ENCODE assay signal across 12 mouse cellular contexts in genomic region chr11:100833466-100833865, GRCm38 (mm10). TPM values are rescaled to one million over a fixed set of nuclear protein-coding genes. Genes with fewer than 3 reads are reported as not detected.
A peak's percentile ranks its signal among the peaks of the same experiment; 100 is the strongest.
DNase-seq lines count a peak whose midpoint lies in the region; ATAC-seq and TF ChIP-seq lines count a peak whose summit lies in the region.
"Had no signal": no experiment of that assay in that cellular context is flagged by ENCODE, and none has a peak within 500 bp of the region (broad histone marks: within the 10 kb centered on the region; RNA-seq: fewer than 3 reads in every experiment).

No protein-coding gene starts in this region.

- H3K9me3 ChIP-seq in heart, postnatal 0 days (replicated peaks; ENCODE audit: control insufficient read depth, low read length) = no peaks in the 10 kb centered on the region
- no peaks in the 10 kb centered on the region for H3K9me3 ChIP-seq in hindbrain, embryonic 16.5 days (ENCODE audit: control insufficient read depth, low read length)

- H3K36me3 ChIP-seq in heart, postnatal 0 days (replicated peaks; ENCODE audit: control insufficient read depth, insufficient read depth, low read length) = no peaks in the 10 kb centered on the region
- no peaks in the 10 kb centered on the region; the same call in 1 of the 2 replicates for H3K36me3 ChIP-seq in spleen, adult 2 months (ENCODE audit: control insufficient read depth, insufficient read depth, low read length)
- H3K36me3 ChIP-seq in splenic B cell, adult 2 months (ENCODE audit: control insufficient read depth, insufficient read depth, low read length, poor library complexity, severe bottlenecking) = no peaks in the 10 kb centered on the region
- H3K36me3 ChIP-seq in hindbrain, embryonic 16.5 days (ENCODE audit: control insufficient read depth, insufficient read depth, low read length) = no peaks in the 10 kb centered on the region

- no peak overlapping the region for H3K27ac ChIP-seq in heart, postnatal 0 days (ENCODE audit: low read depth)
- no peak overlapping the region for H3K27ac ChIP-seq in spleen, adult 2 months (ENCODE audit: insufficient read depth, low read length)
- no peak overlapping the region for H3K27ac ChIP-seq in embryonic fibroblast, embryonic 13.5 days (ENCODE audit: insufficient read depth, low read length)
- no peak overlapping the region for H3K27ac ChIP-seq in hindbrain, embryonic 16.5 days (ENCODE audit: low read depth, low read length)
- H3K27ac ChIP-seq: liver, embryonic 13.5 days had no signal

- H3K4me1 ChIP-seq in heart, postnatal 0 days (ENCODE audit: control insufficient read depth, insufficient read depth) = peaks cover 27% of the 10 kb centered on the region
- no peaks in the 10 kb centered on the region for H3K4me1 ChIP-seq in spleen, adult 2 months (ENCODE audit: control insufficient read depth, insufficient read depth, insufficient read length)
- no peaks in the 10 kb centered on the region for H3K4me1 ChIP-seq in embryonic fibroblast, embryonic 13.5 days (ENCODE audit: control insufficient read depth, insufficient read depth, low read length)
- H3K4me1 ChIP-seq in hindbrain, embryonic 16.5 days (ENCODE audit: control insufficient read depth, insufficient read depth, low read depth, low read length) = peaks cover 4% of the 10 kb centered on the region

- no peak for TF ChIP-seq EP300 in heart, postnatal 0 days (IDR thresholded peaks at IDR 0.05; ENCODE audit: low read depth)

- TF ChIP-seq CTCF in heart, postnatal 0 days (IDR thresholded peaks at IDR 0.05; ENCODE audit: low read depth) = peak; percentile 41
- peak; percentile 18; the same call in 1 of the 2 replicates for TF ChIP-seq CTCF in spleen, adult 2 months (IDR thresholded peaks at IDR 0.05; ENCODE audit: extremely low read depth, insufficient read depth, insufficient read length, insufficient replicate concordance)
- peak; percentile 56; the same call in 1 of the 2 replicates for TF ChIP-seq CTCF in embryonic fibroblast, embryonic 13.5 days (IDR thresholded peaks at IDR 0.05; ENCODE audit: borderline replicate concordance, insufficient read depth, low read length)

- TF ChIP-seq POLR2A in spleen, adult 2 months (IDR thresholded peaks at IDR 0.05; ENCODE audit: low read depth, low read length) = no peak
- no peak for TF ChIP-seq POLR2A in embryonic fibroblast, embryonic 13.5 days (IDR thresholded peaks at IDR 0.05; ENCODE audit: low read depth, low read length)

- intact Hi-C loops in heart, postnatal 14 days (cut with DNase I) = no loop called here

- no peak overlapping the region for H3K9ac ChIP-seq in heart, postnatal 0 days (replicated peaks; ENCODE audit: low read depth, low read length)
- no peak overlapping the region for H3K9ac ChIP-seq in hindbrain, embryonic 16.5 days (ENCODE audit: low read depth, low read length)
- H3K9ac ChIP-seq: liver, embryonic 13.5 days had no signal

- no peak for DNase-seq in heart, postnatal 0 days (ENCODE audit: low spot score)
- DNase-seq in heart, postnatal 14 days = no peak
- DNase-seq in spleen, adult 2 months (ENCODE audit: low read depth in 1 of 2, low spot score in 2 of 2) = no peak
- DNase-seq in spleen, adult 18-20 months = no peak
- DNase-seq in splenic B cell, adult 2 months (ENCODE audit: low read depth, low spot score) = peak; percentile 31
- no peak for DNase-seq in heart, adult 11 months
- DNase-seq: liver, embryonic 13.5 days; retina, postnatal 1 day; thymus, postnatal 4 days had no signal

- ATAC-seq in heart, postnatal 0 days (ENCODE audit: insufficient read depth, low read depth) = no peak
- ATAC-seq in hindbrain, embryonic 16.5 days = no peak
- ATAC-seq: forebrain, embryonic 16.5 days had no signal

- WGBS in heart, postnatal 0 days = 69% methylated on average over 7 of the region's 7 CpGs
- 67% methylated on average over 7 of the region's 7 CpGs for WGBS in spleen, adult 2 months
- 76% methylated on average over 7 of the region's 7 CpGs for WGBS in hindbrain, embryonic 16.5 days

- H3K27me3 ChIP-seq in heart, postnatal 0 days (ENCODE audit: control insufficient read depth, insufficient read depth, low read length) = no peaks in the 10 kb centered on the region
- H3K27me3 ChIP-seq in spleen, adult 2 months (ENCODE audit: control insufficient read depth, insufficient read depth, low read length) = no peaks in the 10 kb centered on the region
- H3K27me3 ChIP-seq in splenic B cell, adult 2 months (ENCODE audit: control insufficient read depth, insufficient read depth, low read length, poor library complexity, severe bottlenecking) = no peaks in the 10 kb centered on the region
- no peaks in the 10 kb centered on the region for H3K27me3 ChIP-seq in hindbrain, embryonic 16.5 days (replicated peaks; ENCODE audit: control insufficient read depth, insufficient read depth, low read length)
- H3K27me3 ChIP-seq: liver, embryonic 13.5 days had no signal

- H3K4me3 ChIP-seq in heart, postnatal 0 days (ENCODE audit: low read depth, low read length) = no peak overlapping the region
- no peak overlapping the region for H3K4me3 ChIP-seq in spleen, adult 2 months (ENCODE audit: extremely low read depth, insufficient read depth, insufficient read length)
- no peak overlapping the region for H3K4me3 ChIP-seq in embryonic fibroblast, embryonic 13.5 days (ENCODE audit: insufficient read depth, low read length)
- no peak overlapping the region for H3K4me3 ChIP-seq in hindbrain, embryonic 16.5 days (ENCODE audit: low read length)
- H3K4me3 ChIP-seq: liver, embryonic 13.5 days had no signal

- H3K4me2 ChIP-seq in heart, postnatal 0 days (ENCODE audit: low read depth, low read length) = no peak overlapping the region
- H3K4me2 ChIP-seq in hindbrain, embryonic 16.5 days (ENCODE audit: low read length) = no peak overlapping the region
- H3K4me2 ChIP-seq: liver, embryonic 13.5 days had no signal

RNA-seq across cellular contexts. Expression of gene Stat5b, which starts 17.1 kb away (rescaled TPM):
- 29.2 and 48.2 TPM in 2 replicates for total RNA-seq in heart, postnatal 0 days (2014; rRNA removed; ENCODE audit: low replicate concordance)
- 22.5 and 23.3 TPM in 2 replicates for polyA plus RNA-seq in heart, postnatal 0 days (2015; fragmentation: Nextera tagmentation; extraction: Ambion mirVana)
- total RNA-seq in heart, postnatal 14 days (2021) = 10 to 100 TPM; 62.4 to 66.5 TPM
- 33.2 and 45.2 TPM in 2 replicates for polyA plus RNA-seq in spleen, adult 2 months (2012; rRNA removed)
- 13.3 and 13.7 TPM in 2 replicates for polyA plus RNA-seq in embryonic fibroblast, embryonic 13.5 days (2011; ENCODE audit: insufficient read length, low read depth, missing spikeins)
- 15.0 and 18.9 TPM in 2 replicates for polyA plus RNA-seq in hindbrain, embryonic 16.5 days (2015; fragmentation: Nextera tagmentation; extraction: Ambion mirVana)

RNA-seq across cellular contexts. Expression of gene Stat5a, which starts 25.7 kb away (rescaled TPM):
- 12.6 and 21.3 TPM in 2 replicates for total RNA-seq in heart, postnatal 0 days (2014; rRNA removed; ENCODE audit: low replicate concordance)
- polyA plus RNA-seq in heart, postnatal 0 days (2015; fragmentation: Nextera tagmentation; extraction: Ambion mirVana) = 9.6 and 11.7 TPM in 2 replicates
- 10 to 100 TPM; 28.1 to 28.7 TPM for total RNA-seq in heart, postnatal 14 days (2021)
- polyA plus RNA-seq in spleen, adult 2 months (2012; rRNA removed) = 24.7 and 35.7 TPM in 2 replicates
- polyA plus RNA-seq in embryonic fibroblast, embryonic 13.5 days (2011; ENCODE audit: insufficient read length, low read depth, missing spikeins) = 11.5 and 12.4 TPM in 2 replicates
- polyA plus RNA-seq in hindbrain, embryonic 16.5 days (2015; fragmentation: Nextera tagmentation; extraction: Ambion mirVana) = 1.8 and 2.4 TPM in 2 replicates
